Mouse (Mus musculus): Measurements from ENCODE around the gene Tbc1d7.

DNA sequence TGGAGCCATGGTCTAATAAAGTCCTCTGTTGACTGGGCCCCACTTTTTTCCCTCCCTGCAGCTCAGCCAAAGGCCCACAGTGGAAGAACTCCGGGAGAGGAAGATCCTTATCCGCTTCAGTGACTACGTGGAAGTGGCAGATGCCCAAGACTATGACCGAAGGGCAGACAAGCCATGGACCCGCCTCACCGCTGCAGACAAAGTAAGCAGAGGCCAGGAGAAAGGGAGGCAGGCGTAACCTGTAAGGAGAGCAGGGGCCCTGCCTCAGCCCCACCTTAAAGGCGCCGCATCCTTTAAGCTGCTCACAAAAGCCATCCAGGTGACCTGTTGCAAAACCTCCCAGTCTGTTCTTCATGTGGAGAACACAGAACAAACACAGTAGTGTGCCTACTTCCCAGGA lies 38.4 kb downstream of the Tbc1d7 start:
- no peak for TF ChIP-seq CTCF (IDR thresholded peaks at IDR 0.05; ENCODE audit: borderline replicate concordance, control insufficient read depth, extremely low read depth, insufficient read depth, low read length, poor library complexity)
- TF ChIP-seq POLR2A (IDR thresholded peaks at IDR 0.05; ENCODE audit: control insufficient read depth, extremely low read depth, insufficient read depth, low read length, poor library complexity) = no peak
